Mouse (Mus musculus): ENCODE data around the gene Smim14. TPM values are rescaled to one million over a fixed set of nuclear protein-coding genes. Genes with fewer than 3 reads are reported as not detected.

Gene Smim14
- total RNA-seq, 2 experiments from 2014 or later = 102 to 107 TPM

DNA sequence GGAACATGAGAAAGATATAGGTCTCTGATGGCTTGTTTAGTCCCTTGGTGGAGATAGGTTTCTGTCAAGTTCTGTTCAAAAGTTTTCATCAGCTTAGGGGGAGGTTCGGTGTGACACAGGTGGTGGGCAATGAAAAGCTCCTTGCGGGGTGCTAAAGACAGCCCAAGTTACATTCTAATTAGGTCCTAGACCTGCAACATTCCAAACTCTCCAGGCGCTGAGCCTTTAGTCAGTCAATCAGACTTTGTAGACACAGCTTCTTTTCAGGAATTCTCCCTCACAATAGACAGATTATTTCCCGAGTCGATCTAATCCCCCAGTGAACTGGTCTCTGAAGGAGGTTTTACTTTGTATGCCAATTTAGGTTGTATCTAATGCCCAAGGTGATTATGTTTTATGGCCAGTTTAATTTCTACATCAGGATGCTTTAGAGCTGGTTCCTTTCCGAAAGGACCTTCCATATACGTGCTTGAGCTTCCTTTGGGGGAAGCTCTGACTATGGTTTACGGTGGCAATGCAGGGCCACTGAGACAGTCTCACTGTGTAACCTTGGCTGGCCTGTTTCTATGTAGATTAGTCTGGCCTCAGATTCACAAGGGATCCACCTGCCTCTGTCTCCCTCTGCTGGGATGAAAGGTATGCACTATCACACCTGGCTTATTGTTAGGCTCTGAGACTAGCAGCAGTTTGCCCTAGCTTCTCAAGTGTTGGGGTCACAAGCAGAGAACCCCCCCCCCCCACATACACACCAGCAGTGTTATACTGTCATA, 11.1 kb downstream of the Smim14 start:
- intact Hi-C loops (cut with DNase I) = no loop called here
- peak; percentile 33 to 46 for DNase-seq

DNA sequence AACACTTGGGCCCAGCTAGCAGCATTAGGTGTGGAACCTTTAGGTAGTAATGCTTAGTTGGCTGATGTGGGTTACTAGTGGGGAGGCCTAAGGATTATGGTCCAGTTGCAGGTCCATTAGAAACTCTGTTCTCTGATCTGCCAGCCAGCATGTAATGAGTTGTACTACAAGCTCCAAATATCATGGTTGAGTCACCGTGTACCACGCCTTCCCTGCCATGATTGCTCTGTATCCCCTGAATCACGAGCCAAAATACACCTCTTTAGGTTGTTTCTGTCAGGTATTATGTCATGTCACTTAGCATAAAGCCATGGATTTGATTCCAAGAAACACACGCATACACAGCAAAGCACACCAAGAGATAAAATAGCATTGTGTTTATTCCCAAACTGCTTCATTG, 12.2 kb downstream of the Smim14 start:
- no peak for DNase-seq

DNA sequence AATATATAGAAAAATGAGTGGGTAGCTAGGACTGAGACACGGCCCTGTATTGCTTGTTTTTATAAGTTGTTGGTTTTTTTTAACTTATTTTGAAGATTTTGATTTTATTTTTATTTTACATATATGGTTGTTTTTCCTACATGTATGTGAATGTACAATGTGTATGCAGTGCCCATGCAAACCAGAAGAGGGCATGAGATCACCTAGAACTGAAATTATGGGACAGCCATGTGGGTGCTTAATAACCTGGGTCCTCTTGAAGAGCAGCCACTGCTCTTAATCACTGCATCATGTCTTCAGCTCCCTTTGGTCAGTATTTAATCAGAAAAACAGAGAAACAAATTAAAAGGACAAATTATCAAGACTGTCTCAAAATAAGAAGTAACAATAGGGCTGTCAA, 15.2 kb downstream of the Smim14 start:
- intact Hi-C loops (cut with DNase I) = no loop called here
- no peak for DNase-seq

More for the DNA sequence above, 12.2 kb downstream of the Smim14 start:
- intact Hi-C loops (cut with DNase I) = no loop called here

DNA sequence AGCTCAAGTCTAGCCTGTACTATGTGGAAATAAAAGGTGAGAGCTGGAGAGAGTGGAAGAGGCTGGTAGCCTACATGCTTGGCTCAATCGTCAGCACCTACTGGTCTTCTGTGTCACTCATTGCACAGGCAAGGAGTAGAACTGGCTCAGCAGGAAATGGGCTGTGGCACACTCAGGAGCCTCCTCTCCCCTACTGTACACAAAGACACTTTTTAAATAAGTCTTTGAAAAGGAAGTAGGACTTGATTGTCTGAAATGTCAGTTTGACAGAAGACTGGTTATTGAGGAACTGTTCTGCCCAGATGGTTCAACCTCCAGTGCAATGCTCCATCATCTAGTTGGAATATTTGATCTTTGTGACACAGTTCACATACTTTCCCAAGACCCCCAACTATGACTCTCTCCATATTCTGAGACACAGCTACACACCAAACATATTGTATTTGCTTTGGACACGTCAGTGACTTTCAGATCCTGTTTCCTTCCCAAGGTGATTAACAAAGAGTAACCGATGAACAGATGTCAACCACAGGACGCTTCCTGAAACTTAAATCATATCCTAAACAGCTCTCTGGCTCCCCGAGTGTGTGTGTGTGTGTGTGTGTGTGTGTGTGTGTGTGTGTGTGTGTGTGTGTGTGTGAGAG, 22.2 kb downstream of the Smim14 start:
- intact Hi-C loops (cut with DNase I) = no loop called here
- no peak for DNase-seq

DNA sequence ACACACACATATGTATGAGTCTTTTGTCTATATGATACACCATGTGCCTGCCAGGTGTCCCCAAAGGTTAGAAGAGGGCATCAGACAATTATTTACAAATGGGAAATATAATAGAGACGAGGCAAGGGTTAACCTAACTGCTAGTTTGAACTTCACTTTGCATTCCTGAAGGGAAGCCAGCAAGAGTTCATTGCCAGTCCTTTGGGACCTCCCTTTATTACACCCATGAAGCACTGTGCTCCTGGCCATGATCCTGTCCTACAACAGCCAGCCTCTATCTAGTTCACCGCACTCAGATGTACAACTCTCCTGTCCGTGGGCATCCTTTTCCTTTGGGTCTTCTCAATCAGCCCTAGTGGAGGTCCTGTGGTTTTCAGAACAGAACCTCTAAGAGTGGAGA, 23.5 kb downstream of the Smim14 start:
- intact Hi-C loops (cut with DNase I) = no loop called here
- DNase-seq = peak in 1 of 2 experiments; percentile 46

DNA sequence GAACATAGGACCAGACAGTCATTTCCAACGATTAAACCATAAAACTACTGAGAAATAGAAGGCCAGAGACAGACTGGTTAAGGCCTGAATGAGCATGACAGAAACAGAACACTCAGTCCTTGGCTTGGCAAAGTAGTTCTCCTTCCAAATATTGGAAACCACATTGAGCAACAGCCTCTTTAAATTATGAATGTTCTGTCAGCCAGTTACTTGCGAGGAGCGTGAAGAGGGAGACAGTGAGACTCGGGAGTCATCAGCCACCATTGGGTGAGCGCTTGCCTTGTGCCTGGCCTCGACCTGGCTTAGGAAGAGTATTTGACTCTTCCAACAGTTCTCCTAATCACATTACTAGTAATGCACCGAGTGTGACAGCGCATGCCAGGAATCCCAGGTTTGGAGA, 28.6 kb downstream of the Smim14 start:
- no peak for DNase-seq
- intact Hi-C loops (cut with DNase I) = no loop called here

DNA sequence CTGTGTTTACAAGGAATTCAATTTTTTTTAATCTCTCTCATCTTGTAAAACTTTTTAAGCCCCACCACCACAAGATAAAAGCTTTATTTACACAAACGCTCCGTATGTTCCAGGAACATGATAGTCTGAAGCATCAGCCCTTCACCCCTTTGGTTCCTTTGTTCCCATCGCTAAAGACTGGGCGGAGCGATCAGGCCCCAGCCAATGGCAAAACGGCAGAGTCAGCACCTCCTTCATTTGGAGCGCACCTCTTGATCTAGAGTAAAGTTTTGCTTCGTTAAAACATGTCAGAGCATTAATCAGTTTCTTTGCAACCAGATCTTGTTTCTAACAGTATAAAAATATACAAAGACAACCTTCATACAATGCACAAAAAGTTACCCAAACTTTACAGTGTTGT, 31.2 kb downstream of the Smim14 start:
- peak in 1 of 2 experiments; percentile 43 for DNase-seq
- intact Hi-C loops (cut with DNase I) = no loop called here

DNA sequence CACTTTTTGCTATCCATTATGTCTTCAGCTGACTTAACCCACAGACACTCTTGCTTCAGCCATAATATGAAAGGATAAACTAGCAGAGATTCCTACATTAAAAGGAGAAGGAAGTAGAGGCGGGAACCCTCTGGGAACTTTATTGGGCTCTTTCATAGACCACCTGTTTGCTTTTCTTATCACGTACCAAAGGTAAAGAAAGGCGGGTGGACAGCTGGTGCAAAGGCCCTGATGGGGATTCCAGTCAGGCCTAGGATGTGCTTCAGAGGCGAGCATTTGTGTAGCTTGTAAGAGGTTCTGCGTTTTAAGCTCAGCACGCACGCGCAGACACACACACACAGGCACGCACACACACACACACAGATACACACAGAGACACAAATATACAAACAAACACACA, 35.6 kb downstream of the Smim14 start:
- intact Hi-C loops (cut with DNase I) = no loop called here
- DNase-seq = no peak

DNA sequence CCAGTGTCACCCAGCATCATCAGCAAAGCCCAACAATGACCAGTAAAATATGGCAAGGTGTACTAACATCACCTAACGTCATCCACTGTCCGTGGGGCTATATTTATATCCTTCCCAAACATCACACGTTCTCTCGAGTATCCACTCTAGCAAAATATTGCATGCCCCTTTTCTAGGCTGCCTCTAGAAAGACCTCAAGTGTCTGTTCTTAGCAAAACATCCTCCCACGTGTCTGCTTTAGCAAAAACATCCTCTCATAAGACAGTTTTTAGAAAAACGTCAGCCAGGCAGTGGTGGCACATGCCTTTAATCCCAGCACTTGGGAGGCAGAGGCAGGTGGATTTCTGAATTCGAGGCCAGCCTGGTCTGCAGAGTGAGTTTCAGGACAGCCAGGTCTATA, 36.8 kb downstream of the Smim14 start:
- intact Hi-C loops (cut with DNase I) = no loop called here
- DNase-seq = no peak

DNA sequence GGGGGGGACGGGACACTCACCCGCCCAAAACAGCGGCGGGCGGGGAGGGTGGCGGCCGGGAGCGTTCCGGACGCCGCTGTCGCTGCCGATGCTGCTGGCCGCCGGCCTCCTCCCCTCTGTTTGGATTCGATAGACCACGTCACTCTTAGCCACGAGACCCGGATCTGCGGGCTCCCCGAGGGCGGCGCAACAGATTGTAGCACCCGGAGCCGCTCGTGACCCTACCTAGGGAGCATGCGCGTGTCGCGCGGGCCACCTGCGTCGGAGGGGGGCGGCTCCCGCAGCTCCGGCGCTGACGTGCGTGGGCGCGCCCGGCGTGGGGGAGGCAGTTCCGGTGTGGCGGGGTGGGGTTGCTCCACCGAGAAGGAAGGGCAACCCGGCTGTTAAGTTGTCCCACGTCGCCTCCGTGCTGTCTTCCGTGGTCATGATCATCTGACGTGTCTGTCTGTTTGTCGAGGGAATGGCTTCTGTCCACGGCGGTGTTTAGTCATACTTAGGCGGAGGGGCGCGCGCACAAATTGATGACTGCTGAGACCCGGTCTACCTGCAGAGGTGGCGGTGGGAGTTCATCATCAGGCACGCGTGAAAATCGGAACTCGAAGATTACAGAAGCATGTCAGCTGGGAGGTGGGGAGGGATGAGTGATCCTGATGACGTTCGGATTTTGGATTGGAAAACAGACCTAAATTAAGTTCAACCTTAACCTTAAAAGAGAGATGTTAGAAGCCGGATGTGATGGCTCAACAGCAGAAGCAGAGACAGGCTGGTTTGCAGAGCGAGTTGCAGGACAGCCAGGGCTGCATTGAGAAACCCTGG, 44.1 kb downstream of the Smim14 start, which contains the start of gene Gm43552:
Gene Gm43552 (minus strand): TSS at position 118 of the 816 bp plus-strand sequence.
- intact Hi-C loops (cut with DNase I) = loop anchor here (1.0 to 10.0 kb wide), 4 partner anchors 44 to 272 kb away; partner anchors contain the start of genes N4bp2, Pds5a, Smim14 and Ube2k
- peak; percentile 96 to 97 for DNase-seq

DNA sequence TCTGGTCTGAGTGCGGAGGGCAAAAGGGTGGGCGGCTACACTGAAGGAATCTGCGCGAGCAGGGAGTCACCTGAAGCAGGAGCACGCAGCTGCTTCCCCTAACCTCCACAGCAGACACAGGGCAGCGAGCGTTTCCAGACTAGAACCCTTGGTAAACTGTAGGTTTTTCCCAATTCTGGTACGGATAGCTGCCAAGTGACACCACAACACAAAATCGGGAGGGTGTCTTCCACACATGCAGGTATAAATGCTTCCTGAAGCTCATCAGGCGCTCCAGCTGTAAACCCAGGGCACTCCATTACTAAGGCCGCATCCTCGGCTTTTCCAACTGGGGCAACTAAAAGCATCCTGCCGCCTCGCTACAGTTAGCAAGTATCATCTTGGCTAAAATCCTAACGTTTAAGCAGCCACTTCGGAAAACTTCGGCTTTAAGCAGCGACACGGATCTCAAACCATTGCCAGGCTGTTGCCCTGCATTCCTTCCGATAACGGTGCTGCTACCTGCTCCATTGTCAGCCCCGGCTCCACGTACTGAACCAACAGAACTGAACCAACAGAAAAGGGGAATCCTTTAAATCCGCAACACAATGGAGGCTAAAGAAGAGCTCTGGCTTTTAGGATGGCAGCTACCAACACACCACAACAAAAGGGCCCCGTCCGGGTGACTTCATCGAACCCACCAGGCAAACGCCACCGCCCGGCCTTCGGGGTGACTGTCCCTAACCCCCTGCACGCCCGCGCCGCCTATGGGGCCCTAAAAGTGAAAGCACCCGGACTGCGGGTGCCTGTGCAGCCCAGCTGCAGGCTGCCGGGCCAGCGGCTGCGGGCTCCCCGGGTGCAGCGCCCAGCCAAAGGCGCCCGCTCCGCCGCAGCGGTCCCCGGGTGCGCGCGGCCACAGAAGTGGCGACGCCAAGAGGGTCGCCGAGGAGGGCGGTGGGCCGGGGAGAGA, 44.9 kb downstream of the Smim14 start:
- DNase-seq = peak; percentile 80 to 83
- intact Hi-C loops (cut with DNase I) = loop anchor here (1.0 to 10.0 kb wide), 4 partner anchors 45 to 273 kb away; partner anchors contain the start of genes N4bp2, Pds5a, Smim14 and Ube2k

DNA sequence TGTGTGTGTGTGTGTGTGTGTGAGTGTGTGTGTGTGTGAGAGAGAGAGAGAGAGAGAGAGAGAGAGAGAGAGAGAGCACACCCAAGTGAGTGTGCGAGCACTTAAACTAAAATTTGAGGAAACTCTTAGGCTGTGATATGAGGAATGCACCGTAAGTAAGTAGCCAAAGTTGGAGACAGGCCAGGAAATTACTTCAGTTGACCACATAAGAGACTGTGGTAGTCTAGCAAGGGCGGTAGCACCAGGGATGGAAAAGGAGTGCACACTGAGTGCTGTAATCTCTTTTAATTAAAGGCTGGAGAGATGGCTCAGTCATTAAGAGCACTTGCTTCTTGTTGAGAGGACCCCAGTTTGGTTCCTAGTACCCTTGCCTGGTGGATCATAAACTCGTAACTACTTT, 47.2 kb downstream of the Smim14 start:
- intact Hi-C loops (cut with DNase I) = loop anchor here (5.0 to 10.0 kb wide), 2 partner anchors 207 to 275 kb away; partner anchors contain the start of genes N4bp2 and Pds5a
- DNase-seq = peak in 1 of 2 experiments; percentile 64

DNA sequence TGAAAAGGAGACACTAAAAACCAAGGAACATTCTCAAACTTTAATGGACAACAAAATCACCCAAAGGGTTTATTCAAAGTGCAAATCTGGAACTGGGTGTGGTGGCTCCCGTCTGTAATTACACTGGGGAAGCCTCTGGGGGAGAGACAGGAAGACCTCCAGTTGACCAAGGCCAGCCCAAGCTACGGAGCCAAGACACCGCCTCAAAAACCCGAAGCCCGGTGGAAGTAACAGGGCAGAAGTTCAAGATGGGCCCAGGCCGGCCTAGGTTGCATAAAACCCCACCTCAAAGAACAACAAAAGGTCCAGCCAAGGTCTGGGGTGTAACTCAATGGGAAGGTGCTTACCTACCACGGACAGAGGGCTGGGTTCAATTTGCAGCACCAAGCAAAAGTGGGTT, 48.3 kb downstream of the Smim14 start:
- intact Hi-C loops (cut with DNase I) = no loop called here
- peak in 1 of 2 experiments; percentile 59 for DNase-seq

DNA sequence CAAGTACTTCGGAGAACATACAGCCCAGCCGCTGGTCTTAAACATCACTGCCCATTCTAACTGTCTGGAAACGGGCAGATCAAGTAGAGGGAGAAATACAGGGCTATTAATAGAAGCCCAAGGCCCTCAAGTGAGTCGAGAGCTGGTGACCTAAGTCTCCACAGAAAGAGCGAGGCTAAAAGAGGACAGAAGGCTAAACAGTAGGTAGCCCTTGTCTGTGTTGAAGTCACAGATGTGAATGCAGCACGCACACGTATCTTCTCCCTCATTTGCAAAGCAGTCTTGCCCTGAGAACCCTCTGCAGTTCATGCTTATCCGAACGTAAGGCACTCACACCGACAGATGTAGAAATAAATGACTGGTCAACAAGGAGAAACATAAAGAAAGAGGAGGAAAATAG, 49.6 kb downstream of the Smim14 start:
- DNase-seq = peak in 1 of 2 experiments; percentile 33
- intact Hi-C loops (cut with DNase I) = no loop called here

DNA sequence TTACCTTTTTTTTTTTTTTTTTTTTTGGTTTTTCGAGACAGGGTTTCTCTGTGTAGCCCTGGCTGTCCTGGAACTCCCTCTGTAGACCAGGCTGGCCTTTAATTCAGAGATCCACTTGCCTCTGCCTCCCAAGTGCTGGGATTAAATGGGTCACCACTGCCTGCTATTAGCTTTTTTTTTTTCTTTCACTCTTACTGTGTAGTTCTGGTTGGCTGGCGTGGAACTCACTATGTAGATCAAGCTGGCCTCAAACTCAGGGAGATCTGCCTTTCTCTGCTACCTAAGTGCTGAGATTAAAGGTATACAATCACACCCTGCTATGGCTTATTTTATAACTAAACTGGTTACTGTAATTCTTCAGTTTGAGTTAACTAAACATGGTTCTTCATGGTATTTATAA, 50.5 kb downstream of the Smim14 start:
- intact Hi-C loops (cut with DNase I) = no loop called here
- no peak for DNase-seq

DNA sequence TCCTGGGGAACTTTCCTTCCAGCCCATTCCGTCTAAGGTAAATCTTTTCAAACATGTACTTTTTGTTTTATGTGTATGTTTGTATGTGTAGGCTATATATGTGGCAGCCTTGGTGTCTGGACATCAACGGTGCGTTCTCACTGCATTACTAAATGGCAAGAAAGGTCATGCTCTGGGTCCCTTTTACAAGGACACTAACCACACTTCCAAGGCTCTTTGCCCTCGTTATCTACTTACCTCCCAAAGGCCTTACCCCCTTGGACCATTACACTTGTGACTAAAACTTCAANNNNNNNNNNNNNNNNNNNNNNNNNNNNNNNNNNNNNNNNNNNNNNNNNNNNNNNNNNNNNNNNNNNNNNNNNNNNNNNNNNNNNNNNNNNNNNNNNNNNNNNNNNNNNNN, 54.0 kb downstream of the Smim14 start:
- no peak for DNase-seq
- intact Hi-C loops (cut with DNase I) = no loop called here

DNA sequence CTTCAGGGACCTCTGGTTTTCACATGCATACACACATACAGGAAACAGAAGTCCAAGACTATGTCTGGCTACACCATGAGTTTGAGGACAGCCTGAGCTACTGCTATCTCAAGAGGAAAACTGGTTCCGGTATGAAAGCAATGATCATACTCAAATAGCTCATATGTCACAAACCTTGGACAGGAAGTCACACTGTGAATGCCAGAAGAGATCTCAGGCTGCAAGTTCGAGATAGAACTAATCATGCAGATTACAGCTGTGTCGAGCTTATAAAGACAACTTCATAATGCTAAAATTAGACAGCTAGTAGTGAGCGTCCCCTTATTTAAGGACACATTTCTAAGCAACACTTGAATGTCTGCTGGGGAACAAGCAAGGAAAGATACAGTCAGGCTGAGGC, 56.5 kb downstream of the Smim14 start:
- peak in 1 of 2 experiments; percentile 45 for DNase-seq
- intact Hi-C loops (cut with DNase I) = no loop called here

DNA sequence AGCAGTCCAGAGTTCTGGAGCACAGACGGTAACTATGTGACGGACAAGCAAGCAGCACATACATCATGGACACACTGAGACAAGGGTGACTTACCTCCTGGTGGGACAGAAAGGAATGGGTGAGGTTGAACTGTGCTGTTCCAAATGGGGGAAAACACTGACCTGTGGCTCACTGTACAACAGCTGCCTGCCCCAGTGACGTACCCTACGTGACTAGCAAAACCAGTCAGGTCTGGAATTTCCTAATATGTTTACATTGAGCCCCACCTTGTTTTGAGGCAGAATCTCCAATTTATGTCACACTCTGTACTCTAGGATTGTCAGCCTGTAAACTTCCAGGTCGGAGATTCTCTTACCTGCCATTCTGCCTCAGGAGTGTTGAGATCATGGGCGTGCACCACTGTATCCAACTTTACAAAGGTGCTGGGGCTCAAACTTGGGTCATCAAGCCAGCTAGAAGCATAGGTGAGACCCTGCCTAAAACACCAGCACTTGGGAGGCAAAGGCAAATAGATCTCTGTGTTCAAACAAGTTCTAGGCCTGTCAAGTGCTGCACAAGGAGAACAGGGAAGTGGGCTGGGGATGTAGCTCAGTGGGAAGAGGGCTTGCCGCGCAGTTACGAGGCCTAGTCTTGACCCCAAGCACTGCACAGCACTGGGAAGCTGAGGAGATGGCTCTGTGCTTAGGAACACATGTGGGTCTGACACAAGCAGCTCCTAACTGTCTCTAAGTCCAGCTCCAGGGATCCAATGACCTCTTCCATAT, 57.1 kb downstream of the Smim14 start:
- DNase-seq = no peak
- intact Hi-C loops (cut with DNase I) = no loop called here

DNA sequence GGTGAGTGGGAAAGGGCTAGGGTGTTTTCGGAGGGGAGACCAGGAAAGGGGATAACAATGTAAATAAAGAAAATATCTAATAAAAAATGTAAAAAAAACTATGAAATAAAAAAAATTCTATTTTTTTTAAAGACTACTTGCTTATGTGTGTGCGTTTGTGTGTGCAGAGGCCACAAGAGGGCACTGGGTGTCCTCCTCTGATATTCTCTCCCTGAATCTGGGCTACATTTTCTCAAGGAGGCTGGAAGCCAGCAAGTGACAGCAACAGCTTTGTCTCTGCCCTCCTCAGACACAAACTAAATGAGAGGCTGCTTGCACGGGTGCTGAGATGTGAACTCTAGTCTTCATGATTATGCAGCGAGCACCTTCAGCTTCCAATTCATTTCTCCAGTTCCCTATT, 58.8 kb downstream of the Smim14 start:
- intact Hi-C loops (cut with DNase I) = no loop called here
- DNase-seq = peak in 1 of 2 experiments; percentile 55
